Mouse (Mus musculus): ENCODE results near the gene Lrrc55.

- no peak for TF ChIP-seq POLR2A (IDR thresholded peaks at IDR 0.05; ENCODE audit: control insufficient read depth, low read depth, low read length)
- no peak for TF ChIP-seq CTCF (IDR thresholded peaks at IDR 0.05; ENCODE audit: control insufficient read depth, insufficient read depth, insufficient replicate concordance, low read depth, low read length)
Measured at GRCm38 (mm10) chr2:85157382-85157781, 39.6 kb downstream of the Lrrc55 start.
